Mouse (Mus musculus) hindbrain, embryonic 10.5 days (tissue): ENCODE measurements around the gene Gm3500. TPM values are rescaled to one million over a fixed set of nuclear protein-coding genes. Genes with fewer than 3 reads are reported as not detected.
"Not testable (repeated sequence)": the region's sequence is repeated elsewhere in the genome, so short reads cannot be mapped to it uniquely, and the experiment has no call there.

Experiments
- DNase-seq: peaks from one replicate; pipeline ENCODE4 v3.0.0-alpha.2; 2017; ENCODE audit warnings: low spot score
- H3K27ac ChIP-seq: fragments of 300-500 bp; sonication (generic); 2 replicates; pipeline ENCODE4 v1.5.1; 2016; ENCODE audit warnings: mild to moderate bottlenecking, moderate library complexity
- H3K27me3 ChIP-seq: fragments of 300-500 bp; sonication (generic); 2 replicates; pipeline ENCODE4 v1.6.1; 2016; ENCODE audit warnings: mild to moderate bottlenecking; ENCODE audit not compliant: poor library complexity, insufficient read depth, severe bottlenecking
- H3K36me3 ChIP-seq: fragments of 300-500 bp; sonication (generic); 2 replicates; pipeline ENCODE4 v1.6.1; 2016; ENCODE audit warnings: mild to moderate bottlenecking, moderate library complexity
- H3K4me1 ChIP-seq: fragments of 300-500 bp; sonication (generic); replicated peaks from 2 replicates; pipeline ENCODE4 v1.6.1; 2016; ENCODE audit warnings: mild to moderate bottlenecking
- H3K4me3 ChIP-seq: fragments of 300-500 bp; sonication (generic); 2 replicates; pipeline ENCODE4 v1.5.1; 2016; ENCODE audit warnings: mild to moderate bottlenecking, moderate library complexity
- H3K9me3 ChIP-seq: fragments of 300-500 bp; sonication (generic); 2 replicates; pipeline ENCODE4 v1.6.1; 2016; ENCODE audit warnings: mild to moderate bottlenecking, moderate library complexity
- WGBS: fragments of 180-500 bp; shearing (Covaris S2); methylation state at CpG from one replicate; pipeline ENCODE4 v1.1.7; 2016; 5-methylcytosine and 5-hydroxymethylcytosine counted together
- polyA plus RNA-seq: library from polyadenylated mRNA; unstranded; fragments of >200 nt; fragmentation: Nextera tagmentation; extraction: Ambion mirVana; gene quantifications from 2 replicates; pipeline ENCODE4 v1.2.1, GENCODE M21; 2016

Gene Gm3500
- polyA plus RNA-seq: not detected in 2 replicates

DNA sequence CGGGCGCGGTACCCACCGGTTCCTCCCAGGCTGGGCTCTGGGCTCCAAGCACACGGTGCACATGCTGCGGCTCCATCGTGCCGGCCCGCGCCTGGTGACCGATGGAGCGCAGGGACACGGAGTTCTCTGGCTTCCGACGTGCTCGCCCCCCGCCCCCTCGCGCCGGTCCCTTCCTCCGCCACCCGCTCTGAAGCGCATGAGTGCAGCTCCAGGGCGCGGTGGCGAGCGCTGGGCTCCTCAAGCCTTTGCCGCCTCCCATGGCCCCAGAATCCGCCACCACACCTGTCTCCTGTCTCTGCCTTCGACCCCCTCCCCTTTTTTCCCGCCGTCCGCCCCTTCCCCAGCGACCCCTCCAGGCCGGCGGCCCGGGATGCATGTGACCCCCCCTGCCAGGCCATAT lies at the start of gene Gm3500:
Gene Gm3500, minus strand, starts transcription at position 101 of the 400 bp plus-strand sequence.
- H3K27ac ChIP-seq, H3K9me3 ChIP-seq, DNase-seq, H3K4me3 ChIP-seq, H3K27me3 ChIP-seq, H3K4me1 ChIP-seq, H3K36me3 ChIP-seq: not testable (repeated sequence)
- WGBS: no CpG with 5 or more reads among the region's 37 CpGs

- not testable (repeated sequence) for H3K36me3 ChIP-seq, H3K9me3 ChIP-seq, H3K27ac ChIP-seq, H3K4me3 ChIP-seq, DNase-seq, H3K27me3 ChIP-seq, H3K4me1 ChIP-seq
- no CpG with 5 or more reads among the region's 2 CpGs for WGBS
Observed at GRCm38 (mm10) chr14:5334828-5335227, 54.0 kb downstream of the Gm3500 start, which contains the start of gene Gm3542. TSS of gene Gm3542 (minus strand) at chr14:5334928.

Other genes with a start within 250 kb of the Gm3500 start
- not detected in 2 replicates for gene Gm3317, start 224.5 kb downstream of the Gm3500 start, polyA plus RNA-seq
- gene Gm8271, start 203.3 kb downstream of the Gm3500 start, polyA plus RNA-seq: not detected in 2 replicates
- gene Gm3526, start 128.5 kb downstream of the Gm3500 start, polyA plus RNA-seq: 0.10 TPM in 1 of 2 replicates, not detected in the other
- gene Gm3542, start 54.1 kb downstream of the Gm3500 start, polyA plus RNA-seq: not detected in 2 replicates
- 0.65 TPM in 2 replicates for gene Gm3194, start 66.4 kb upstream of the Gm3500 start, polyA plus RNA-seq
- gene Gm8246, start 88.8 kb upstream of the Gm3500 start, polyA plus RNA-seq: not detected in 2 replicates
- not detected in 2 replicates for gene Gm3187, start 95.2 kb upstream of the Gm3500 start, polyA plus RNA-seq
- 1.6 and 1.9 TPM in 2 replicates for gene Gm3488, start 112.6 kb upstream of the Gm3500 start, polyA plus RNA-seq
- gene Gm3532, start 149.4 kb upstream of the Gm3500 start, polyA plus RNA-seq: not detected in 2 replicates
- gene Gm8265, start 244.0 kb upstream of the Gm3500 start, polyA plus RNA-seq: not detected in 2 replicates